Mouse (Mus musculus): ENCODE measurements around the gene Dpf2. TPM values are rescaled to one million over a fixed set of nuclear protein-coding genes. Genes with fewer than 3 reads are reported as not detected.
"Not testable (repeated sequence)": the region's sequence is repeated elsewhere in the genome, so short reads cannot be mapped to it uniquely, and the experiment has no call there.

Dpf2 gene
- total RNA-seq, 4 experiments from 2014 or later: 71.9 to 95.2 (median 81.1) TPM

GRCm38 (mm10) chr19:5893282-5894001, 19.4 kb downstream of the Dpf2 start:
- no peak for DNase-seq (ENCODE audit: low spot score)

GRCm38 (mm10) chr19:5892735-5893134, 20.1 kb downstream of the Dpf2 start:
- no peak for DNase-seq (ENCODE audit: low spot score)

DNA sequence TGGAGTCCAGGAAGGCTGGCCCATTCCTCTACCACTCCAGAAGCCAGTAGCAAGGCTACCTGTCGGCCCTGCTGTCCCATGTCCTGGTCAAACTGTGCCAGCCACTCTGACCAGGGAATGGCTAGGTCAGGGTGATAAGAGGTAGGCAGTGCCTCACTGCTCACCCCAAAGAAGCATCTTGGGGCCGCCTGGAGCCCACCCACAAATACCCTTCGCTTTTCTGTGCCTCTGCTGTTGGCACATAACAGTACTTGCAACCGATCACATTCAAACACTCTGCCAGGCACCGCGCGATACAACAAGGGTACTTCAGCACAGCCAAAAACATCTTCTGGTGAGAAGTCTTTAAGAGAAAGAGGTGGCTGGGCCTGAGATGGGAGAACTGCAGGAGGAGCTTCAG, 20.5 kb downstream of the Dpf2 start:
- DNase-seq (ENCODE audit: low spot score): no peak

GRCm38 (mm10) chr19:5891521-5892258, 21.1 kb downstream of the Dpf2 start:
- DNase-seq (ENCODE audit: low spot score): no peak

DNA sequence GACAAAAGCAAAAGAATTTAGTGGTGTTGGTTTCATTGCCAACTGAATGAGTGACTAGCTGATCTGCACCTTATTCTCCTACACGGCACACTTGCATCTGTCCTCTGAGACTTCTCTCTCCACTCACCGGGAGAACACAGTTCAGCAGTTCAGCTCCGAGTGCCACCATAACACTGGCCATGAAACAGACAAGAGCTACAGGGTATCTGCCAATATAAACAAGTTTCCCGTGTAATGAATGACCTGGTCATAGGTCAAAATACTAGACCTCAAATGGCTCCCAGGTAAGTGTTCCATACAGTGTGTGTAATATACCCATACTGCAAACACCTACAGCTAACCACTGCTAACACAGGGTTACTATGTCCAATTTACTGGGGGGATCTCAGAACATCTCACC, 23.6 kb downstream of the Dpf2 start:
- no peak for DNase-seq (ENCODE audit: low spot score)

GRCm38 (mm10) chr19:5887234-5887815, 25.5 kb downstream of the Dpf2 start:
- no peak for DNase-seq (ENCODE audit: low spot score)

DNA sequence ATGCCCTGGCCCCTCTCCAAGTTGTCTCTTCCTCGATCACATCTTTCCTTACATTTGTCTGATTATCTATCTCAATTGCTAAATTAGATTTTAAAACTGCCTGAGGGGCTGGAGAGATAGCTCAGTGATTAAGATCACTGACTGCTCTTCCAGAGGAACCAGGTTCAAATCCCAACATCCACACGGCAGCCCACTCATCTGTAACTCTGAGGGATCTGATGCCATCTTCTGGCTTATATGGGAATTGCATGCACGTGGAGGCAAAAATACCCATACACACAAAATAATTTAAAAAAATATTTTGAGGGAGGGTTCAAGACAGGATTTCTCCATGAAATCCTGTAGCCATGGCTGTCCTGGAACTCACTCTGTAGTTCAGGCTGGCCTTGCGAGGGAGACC, 27.0 kb downstream of the Dpf2 start:
- DNase-seq (ENCODE audit: low spot score): no peak

DNA sequence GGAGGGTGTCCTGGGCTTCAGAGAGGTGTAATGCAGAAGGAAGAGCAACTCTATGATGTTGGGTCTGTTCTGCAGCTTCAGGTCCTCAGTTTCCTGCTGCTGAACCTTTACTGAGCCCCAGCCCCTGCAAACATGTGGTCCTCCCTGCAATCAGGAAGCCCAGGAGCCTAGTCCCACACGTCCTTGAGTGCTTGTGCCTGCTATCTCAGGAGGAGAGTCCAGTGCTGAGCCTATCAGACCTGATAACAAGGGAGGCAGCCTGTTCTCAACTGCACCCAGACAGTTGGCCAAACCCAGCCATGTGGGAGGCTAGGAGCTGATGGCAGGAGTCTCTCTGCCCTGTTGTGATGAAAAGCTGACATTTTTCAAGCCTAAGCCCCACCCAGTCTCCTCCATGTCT, 28.9 kb downstream of the Dpf2 start:
- DNase-seq (ENCODE audit: low spot score): no peak

DNA sequence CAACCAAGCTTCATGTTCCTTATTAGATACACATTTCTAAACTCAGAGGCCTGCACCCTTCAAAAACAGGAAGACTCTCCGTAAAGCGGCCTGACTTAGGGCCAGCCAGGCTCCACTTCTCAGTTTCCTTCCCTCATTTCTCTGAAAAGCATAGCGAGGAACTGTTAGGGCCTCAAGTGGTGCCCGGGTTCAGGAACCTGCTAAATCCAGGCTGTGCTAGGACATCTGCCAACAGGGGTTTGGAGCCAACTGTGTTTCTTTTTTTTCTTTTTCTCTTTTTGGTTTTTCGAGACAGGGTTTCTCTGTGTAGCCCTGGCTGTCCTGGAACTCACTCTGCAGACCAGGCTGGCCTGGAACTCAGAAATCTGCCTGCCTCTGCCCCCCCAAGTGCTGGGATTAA, 30.7 kb downstream of the Dpf2 start:
- DNase-seq (ENCODE audit: low spot score): not testable (repeated sequence)

- DNase-seq (ENCODE audit: low spot score): no peak
Observed at GRCm38 (mm10) chr19:5881155-5881554, 31.7 kb downstream of the Dpf2 start.

GRCm38 (mm10) chr19:5879735-5880134, 33.1 kb downstream of the Dpf2 start:
- no peak for DNase-seq (ENCODE audit: low spot score)

DNA sequence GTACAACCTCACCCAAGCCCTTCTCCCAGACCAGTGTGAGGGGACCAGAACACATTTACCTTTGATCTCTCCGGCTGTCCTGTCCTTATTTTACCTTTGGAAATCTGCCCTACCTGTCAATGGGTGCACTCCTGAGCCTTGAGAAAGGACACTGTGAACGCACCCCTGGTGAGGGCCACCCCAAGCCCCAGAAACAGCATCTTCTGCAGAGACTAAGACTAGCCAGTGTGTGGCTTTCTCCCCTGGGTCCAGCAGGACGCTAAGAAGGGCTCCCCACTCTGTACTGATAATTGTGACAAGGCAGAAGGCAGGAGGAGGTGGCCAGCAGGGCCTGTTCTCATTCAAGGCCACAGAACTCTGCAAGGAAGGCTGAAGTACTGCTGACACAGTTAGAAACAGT, 33.9 kb downstream of the Dpf2 start:
- no peak for DNase-seq (ENCODE audit: low spot score)

- no peak for DNase-seq (ENCODE audit: low spot score)
Observed at GRCm38 (mm10) chr19:5878362-5878722, 34.5 kb downstream of the Dpf2 start.

- peak; percentile 70 for DNase-seq (ENCODE audit: low spot score)
Observed at GRCm38 (mm10) chr19:5877618-5878361, 35.0 kb downstream of the Dpf2 start, which contains the start of gene Slc25a45. Gene Slc25a45, plus strand, starts transcription at chr19:5877808.

- DNase-seq (ENCODE audit: low spot score): peak; percentile 95
Observed at GRCm38 (mm10) chr19:5874969-5875480, 37.8 kb downstream of the Dpf2 start, which contains the start of gene Frmd8. Gene Frmd8, minus strand, starts transcription at chr19:5875274.

- DNase-seq (ENCODE audit: low spot score): no peak
Observed at GRCm38 (mm10) chr19:5874391-5874968, 38.3 kb downstream of the Dpf2 start.

GRCm38 (mm10) chr19:5872931-5873556, 39.8 kb downstream of the Dpf2 start:
- no peak for DNase-seq (ENCODE audit: low spot score)

DNA sequence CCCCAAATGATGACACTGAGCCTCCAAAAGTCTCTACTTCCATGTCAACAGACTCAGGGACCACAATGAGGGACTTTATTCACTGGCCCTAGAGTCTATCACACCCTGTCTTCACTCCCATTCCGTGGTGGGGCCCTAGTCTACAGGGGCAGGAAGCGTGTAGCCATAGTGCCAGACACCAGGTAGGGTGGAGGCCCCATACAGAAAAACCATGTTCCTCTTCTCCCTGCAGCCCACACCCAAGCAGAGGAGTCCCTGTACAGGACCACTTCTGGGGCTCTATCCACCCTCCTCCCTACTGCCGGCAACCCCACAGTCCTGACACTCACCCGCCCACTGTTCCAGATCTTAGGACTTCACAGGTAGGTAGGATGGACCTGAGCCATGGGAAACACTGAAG, 40.3 kb downstream of the Dpf2 start:
- no peak for DNase-seq (ENCODE audit: low spot score)

DNA sequence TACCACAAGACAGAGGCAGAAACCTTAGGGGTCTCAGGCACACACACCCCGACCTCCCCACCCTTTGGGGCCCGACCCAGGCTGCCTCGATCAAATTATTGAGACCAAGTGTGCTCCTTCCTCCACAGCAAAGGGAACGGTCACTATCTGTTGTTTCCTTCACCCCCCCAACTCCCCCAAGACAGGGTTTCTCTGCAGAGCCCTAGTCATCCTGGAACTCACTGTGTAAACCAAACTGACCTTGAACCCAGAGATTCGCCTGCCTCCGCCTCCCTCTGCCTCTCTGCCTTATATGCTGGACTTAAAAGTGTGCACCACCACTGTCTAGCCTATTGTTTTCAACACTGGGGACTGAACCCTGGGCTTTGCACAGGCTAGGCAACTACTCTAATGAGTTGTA, 41.1 kb downstream of the Dpf2 start:
- no peak for DNase-seq (ENCODE audit: low spot score)

DNA sequence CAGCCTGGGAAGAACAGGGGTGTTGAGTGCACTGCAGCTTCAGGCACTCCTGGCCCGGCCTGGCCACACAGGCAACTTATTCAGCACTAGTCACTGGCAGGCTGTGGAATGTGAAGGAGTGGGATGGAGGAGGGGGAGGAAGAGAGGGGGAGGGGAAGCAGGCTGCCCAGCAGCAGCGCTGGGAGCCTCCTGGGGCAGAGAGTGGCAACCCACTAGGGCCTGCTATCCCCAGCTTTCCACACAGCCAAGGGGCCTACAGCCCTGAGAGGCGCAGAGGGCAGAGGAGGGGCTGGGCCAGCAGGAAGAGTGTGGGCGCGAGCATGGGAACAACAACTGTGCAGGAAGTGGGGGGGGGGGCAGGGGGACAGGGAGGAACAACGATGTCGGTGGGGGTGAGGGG, 41.5 kb downstream of the Dpf2 start:
- no peak for DNase-seq (ENCODE audit: low spot score)

- no peak for DNase-seq (ENCODE audit: low spot score)
Observed at GRCm38 (mm10) chr19:5868096-5868495, 44.7 kb downstream of the Dpf2 start.
